Mouse (Mus musculus) embryonic fibroblast, embryonic 13.5 days (primary cell): ENCODE data around the gene Pea15a.

Experiments
- CTCF ChIP-seq: IDR thresholded peaks from 2 replicates; pipeline ENCODE4 v1.5.1; 2011; ENCODE audit warnings: mild to moderate bottlenecking, control low read depth, low read length, moderate library complexity, borderline replicate concordance; ENCODE audit not compliant: insufficient read depth
- POLR2A ChIP-seq: IDR thresholded peaks from 2 replicates; pipeline ENCODE4 v1.6.1; 2011; ENCODE audit warnings: low read depth, mild to moderate bottlenecking, control low read depth, low read length, moderate library complexity

DNA sequence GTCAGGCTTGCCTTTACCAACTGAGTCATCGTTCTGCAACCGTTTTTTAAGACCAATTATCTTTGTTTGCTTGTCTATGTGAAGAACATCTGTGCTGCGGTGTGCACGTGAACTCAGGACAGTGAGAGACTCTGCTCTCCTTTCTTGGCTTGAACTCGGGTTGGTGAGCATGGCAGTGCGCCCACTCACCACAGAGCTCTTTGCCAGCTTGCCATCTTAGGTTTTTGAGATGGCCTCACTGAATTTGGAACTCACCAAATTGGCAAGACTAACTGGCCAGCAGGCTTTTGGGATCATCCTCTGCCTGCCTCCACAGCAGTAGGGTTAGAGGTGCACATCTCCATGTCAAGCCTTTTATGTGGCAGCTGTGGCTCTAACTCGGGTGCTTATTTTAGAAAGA, 28.8 kb downstream of the Pea15a start:
- TF ChIP-seq POLR2A (no peak), CTCF (no peak)
